Mouse (Mus musculus): ENCODE measurements around the gene Kcnab1.

DNA sequence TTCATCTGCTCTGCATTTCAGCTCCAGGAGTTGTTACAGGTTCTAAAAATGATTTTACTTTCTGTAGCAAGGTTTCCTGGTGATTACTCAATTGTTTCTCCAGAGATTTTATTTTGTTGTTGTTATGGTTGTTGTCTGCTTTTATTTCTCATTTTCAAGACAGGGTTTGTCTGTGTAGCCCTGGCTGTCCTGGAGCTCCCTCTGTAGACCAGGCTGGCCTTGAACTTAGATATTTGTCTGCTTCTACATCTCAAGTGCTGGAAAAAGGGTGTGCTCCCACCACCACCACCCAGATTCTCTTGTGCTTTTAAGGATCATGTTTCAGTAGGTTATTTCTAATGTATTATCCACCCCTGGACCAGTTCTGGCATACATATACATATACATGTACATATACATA lies 207.6 kb downstream of the Kcnab1 start:
- no peak for TF ChIP-seq CTCF (IDR thresholded peaks at IDR 0.05; ENCODE audit: low read depth, low read length)
- TF ChIP-seq POLR2A (IDR thresholded peaks at IDR 0.05; ENCODE audit: borderline replicate concordance, low read depth, low read length), result no peak

Data from bone marrow macrophage, adult 2 months (primary cell).